In genomic region chr9:43738480-43739084, GRCm38 (mm10) we compare ENCODE assay signal across 13 mouse cellular contexts. TPM values are rescaled to one million over a fixed set of nuclear protein-coding genes. Genes with fewer than 3 reads are reported as not detected.
DNase-seq lines count a peak whose midpoint lies in the region; ATAC-seq lines count a peak whose summit lies in the region.
"Had no signal": no experiment of that assay in that cellular context is flagged by ENCODE, and none has a peak within 500 bp of the region (broad histone marks: within the 10 kb centered on the region; RNA-seq: fewer than 3 reads in every experiment).

No protein-coding gene starts in this region.

- H3K27me3 ChIP-seq in hindbrain, embryonic 15.5 days: no peaks in the 10 kb centered on the region
- H3K27me3 ChIP-seq in hindbrain, embryonic 14.5 days (ENCODE audit: control insufficient read depth, insufficient read depth, low read length): peaks cover 8% of the 10 kb centered on the region; the same call in 1 of the 2 replicates
- H3K27me3 ChIP-seq in midbrain, embryonic 12.5 days: peaks cover 36% of the 10 kb centered on the region
- no peaks in the 10 kb centered on the region for H3K27me3 ChIP-seq in midbrain, embryonic 11.5 days (ENCODE audit: control insufficient read depth, insufficient read depth, low read length)
- no peaks in the 10 kb centered on the region for H3K27me3 ChIP-seq in embryonic facial prominence, embryonic 14.5 days (replicated peaks; ENCODE audit: control insufficient read depth, insufficient read depth, low read length)

- 35% methylated on average over 6 of the region's 6 CpGs for WGBS in hindbrain, embryonic 15.5 days
- 33% methylated on average over 6 of the region's 6 CpGs for WGBS in hindbrain, embryonic 14.5 days
- 29% methylated on average over 6 of the region's 6 CpGs for WGBS in midbrain, embryonic 12.5 days
- WGBS in midbrain, embryonic 11.5 days: 31% methylated on average over 6 of the region's 6 CpGs
- WGBS in embryonic facial prominence, embryonic 14.5 days: 34% methylated on average over 6 of the region's 6 CpGs

- no peak for DNase-seq in hindbrain, embryonic 14.5 days (ENCODE audit: low spot score)
- DNase-seq in midbrain, embryonic 11.5 days (ENCODE audit: low spot score, missing footprints): no peak
- no peak for DNase-seq in embryonic facial prominence, embryonic 14.5 days (ENCODE audit: low spot score)
- no peak for DNase-seq in spleen, postnatal 4 days (ENCODE audit: low spot score in 2 of 2)
- DNase-seq in natural killer cell, adult 2 months (ENCODE audit: low spot score in 2 of 2): no peak
- DNase-seq: cerebellum, adult 8-10 months; heart, adult 11 months; layer of hippocampus, adult 9-11 months; liver, postnatal 0 days; thymus, adult 18-20 months had no signal

- peak overlapping the region; percentile 46; the same call in 1 of the 2 replicates for H3K4me2 ChIP-seq in hindbrain, embryonic 15.5 days
- no peak overlapping the region for H3K4me2 ChIP-seq in hindbrain, embryonic 14.5 days (replicated peaks)
- peak overlapping the region; percentile 41 for H3K4me2 ChIP-seq in midbrain, embryonic 12.5 days (replicated peaks)
- no peak overlapping the region; the same call in 1 of the 2 replicates for H3K4me2 ChIP-seq in midbrain, embryonic 11.5 days
- H3K4me2 ChIP-seq in embryonic facial prominence, embryonic 14.5 days (ENCODE audit: low read depth, low read length): peak overlapping the region; percentile 43; the same call in 1 of the 2 replicates

- peaks cover 31% of the 10 kb centered on the region for H3K4me1 ChIP-seq in hindbrain, embryonic 15.5 days (replicated peaks)
- H3K4me1 ChIP-seq in hindbrain, embryonic 14.5 days (replicated peaks; ENCODE audit: control insufficient read depth, insufficient read depth, low read length): peaks cover 36% of the 10 kb centered on the region
- peaks cover 41% of the 10 kb centered on the region for H3K4me1 ChIP-seq in midbrain, embryonic 12.5 days
- H3K4me1 ChIP-seq in midbrain, embryonic 11.5 days (ENCODE audit: control insufficient read depth, insufficient read depth, low read length): peaks cover 27% of the 10 kb centered on the region
- H3K4me1 ChIP-seq in embryonic facial prominence, embryonic 14.5 days (ENCODE audit: control insufficient read depth, insufficient read depth, low read length): peaks cover 10% of the 10 kb centered on the region

- no peak overlapping the region for H3K27ac ChIP-seq in hindbrain, embryonic 15.5 days (replicated peaks)
- H3K27ac ChIP-seq in hindbrain, embryonic 14.5 days: no peak overlapping the region
- no peak overlapping the region for H3K27ac ChIP-seq in midbrain, embryonic 12.5 days (replicated peaks)
- H3K27ac ChIP-seq in midbrain, embryonic 11.5 days (ENCODE audit: low read depth, low read length): no peak overlapping the region
- no peak overlapping the region for H3K27ac ChIP-seq in embryonic facial prominence, embryonic 14.5 days (replicated peaks; ENCODE audit: low read depth, low read length)

- no peak overlapping the region for H3K9ac ChIP-seq in hindbrain, embryonic 15.5 days
- H3K9ac ChIP-seq in hindbrain, embryonic 14.5 days: no peak overlapping the region
- no peak overlapping the region for H3K9ac ChIP-seq in midbrain, embryonic 12.5 days (replicated peaks)
- H3K9ac ChIP-seq in midbrain, embryonic 11.5 days (ENCODE audit: low read length): no peak overlapping the region
- H3K9ac ChIP-seq in embryonic facial prominence, embryonic 14.5 days (ENCODE audit: low read depth, low read length): no peak overlapping the region
- H3K9ac ChIP-seq: liver, postnatal 0 days had no signal

- H3K4me3 ChIP-seq in hindbrain, embryonic 15.5 days: no peak overlapping the region
- H3K4me3 ChIP-seq in hindbrain, embryonic 14.5 days (replicated peaks; ENCODE audit: low read length): no peak overlapping the region
- 0 out of 2 replicates have a peak overlapping the region, but pooled peaks have one; percentile 0 for H3K4me3 ChIP-seq in midbrain, embryonic 12.5 days
- H3K4me3 ChIP-seq in midbrain, embryonic 11.5 days (ENCODE audit: low read depth, low read length): no peak overlapping the region
- no peak overlapping the region for H3K4me3 ChIP-seq in embryonic facial prominence, embryonic 14.5 days (ENCODE audit: low read depth, low read length)
- H3K4me3 ChIP-seq: erythroblast, embryonic 14.5 days had no signal

- H3K36me3 ChIP-seq in hindbrain, embryonic 15.5 days: no peaks in the 10 kb centered on the region
- no peaks in the 10 kb centered on the region for H3K36me3 ChIP-seq in hindbrain, embryonic 14.5 days (replicated peaks; ENCODE audit: control insufficient read depth, insufficient read depth)
- H3K36me3 ChIP-seq in midbrain, embryonic 12.5 days: no peaks in the 10 kb centered on the region
- no peaks in the 10 kb centered on the region for H3K36me3 ChIP-seq in midbrain, embryonic 11.5 days (ENCODE audit: control insufficient read depth, insufficient read depth, low read length)
- no peaks in the 10 kb centered on the region for H3K36me3 ChIP-seq in embryonic facial prominence, embryonic 14.5 days (ENCODE audit: control insufficient read depth, insufficient read depth, low read length)

- no peak for ATAC-seq in hindbrain, embryonic 15.5 days (ENCODE audit: low FRiP score, low read depth)
- no peak for ATAC-seq in hindbrain, embryonic 14.5 days (ENCODE audit: low FRiP score)
- no peak for ATAC-seq in midbrain, embryonic 12.5 days (ENCODE audit: low FRiP score, low read depth)
- ATAC-seq in midbrain, embryonic 11.5 days (ENCODE audit: low FRiP score): no peak
- ATAC-seq in embryonic facial prominence, embryonic 14.5 days (ENCODE audit: low read depth): no peak

- no peaks in the 10 kb centered on the region for H3K9me3 ChIP-seq in hindbrain, embryonic 15.5 days
- no peaks in the 10 kb centered on the region for H3K9me3 ChIP-seq in hindbrain, embryonic 14.5 days (ENCODE audit: control insufficient read depth, low read length)
- no peaks in the 10 kb centered on the region for H3K9me3 ChIP-seq in midbrain, embryonic 12.5 days
- no peaks in the 10 kb centered on the region for H3K9me3 ChIP-seq in midbrain, embryonic 11.5 days (ENCODE audit: control insufficient read depth, low read length)
- no peaks in the 10 kb centered on the region for H3K9me3 ChIP-seq in embryonic facial prominence, embryonic 14.5 days (ENCODE audit: control insufficient read depth, low read length)

RNA-seq across cellular contexts. Expression of gene Nectin1, which starts 5.2 kb away (rescaled TPM):
- polyA plus RNA-seq in hindbrain, embryonic 15.5 days (2015; fragmentation: Nextera tagmentation; extraction: Ambion mirVana): 14.8 and 16.2 TPM in 2 replicates
- 18.0 and 18.9 TPM in 2 replicates for polyA plus RNA-seq in hindbrain, embryonic 14.5 days (2014; fragmentation: Nextera tagmentation; extraction: Ambion mirVana)
- 9.7 and 12.5 TPM in 2 replicates for polyA plus RNA-seq in midbrain, embryonic 12.5 days (2016; fragmentation: Nextera tagmentation; extraction: Ambion mirVana)
- polyA plus RNA-seq in midbrain, embryonic 11.5 days (2014; fragmentation: Nextera tagmentation; extraction: Ambion mirVana): 6.9 and 8.3 TPM in 2 replicates
- 9.0 and 10.1 TPM in 2 replicates for polyA plus RNA-seq in embryonic facial prominence, embryonic 14.5 days (2014; fragmentation: Nextera tagmentation; extraction: Ambion mirVana)

Comparison
In these comparisons a context has a peak if more than half of its experiments do, and no peak if none do; other contexts are left out.
1. H3K4me2 ChIP-seq: peak in hindbrain, embryonic 15.5 days (single experiment), midbrain, embryonic 12.5 days (single experiment) and embryonic facial prominence, embryonic 14.5 days (single experiment); none in hindbrain, embryonic 14.5 days (single experiment) and midbrain, embryonic 11.5 days (single experiment).